Mouse (Mus musculus) cerebellum, postnatal 36 days (tissue): ENCODE measurements around the gene Sidt1.

Source experiments
- DNase-seq, 2 experiments: peaks; one replicate each; pipeline ENCODE4 v3.0.0; 2021 to 2022; ENCODE audit warnings: mixed read lengths in 2 of 2

Gene Sidt1

DNA sequence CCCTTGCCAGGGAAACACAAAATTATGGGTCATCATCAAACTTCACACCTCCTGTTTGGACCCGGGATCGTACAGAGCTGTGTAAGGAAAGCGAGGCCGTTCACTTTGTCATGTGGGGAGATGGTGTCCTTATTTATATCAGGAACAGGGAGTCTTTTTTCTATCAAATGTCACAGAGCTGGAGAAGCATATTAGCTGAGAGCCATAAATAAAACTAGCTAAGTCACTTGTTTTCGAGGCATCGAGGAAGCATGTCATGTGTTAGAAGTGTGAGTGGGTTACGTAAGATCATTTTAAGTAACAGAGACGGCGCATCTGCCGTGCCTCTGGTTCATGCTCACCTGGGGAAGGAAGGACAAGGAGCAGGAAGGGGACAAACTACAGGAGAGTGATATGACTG is 83.0 kb downstream of the Sidt1 start:
- no peak for DNase-seq

DNA sequence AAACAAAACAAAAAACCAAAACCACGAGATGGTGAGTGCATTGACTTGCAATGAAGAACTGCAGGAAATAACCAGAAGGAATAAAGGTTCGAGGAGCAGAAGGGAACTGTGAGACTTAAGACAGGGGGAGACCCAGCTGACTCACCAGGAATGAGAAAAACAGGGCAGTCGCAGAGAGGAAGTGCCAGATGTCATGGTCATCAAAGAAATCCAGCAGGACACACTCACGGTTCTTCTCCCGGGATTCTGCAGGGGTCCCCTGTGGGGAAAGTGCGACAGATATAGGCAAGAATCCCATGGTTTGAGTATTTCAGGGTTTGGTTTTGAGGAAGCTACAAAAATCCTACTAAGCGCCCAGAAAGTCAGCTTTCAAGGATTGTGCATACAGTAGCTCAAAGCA is 89.7 kb downstream of the Sidt1 start:
- no peak for DNase-seq

DNA sequence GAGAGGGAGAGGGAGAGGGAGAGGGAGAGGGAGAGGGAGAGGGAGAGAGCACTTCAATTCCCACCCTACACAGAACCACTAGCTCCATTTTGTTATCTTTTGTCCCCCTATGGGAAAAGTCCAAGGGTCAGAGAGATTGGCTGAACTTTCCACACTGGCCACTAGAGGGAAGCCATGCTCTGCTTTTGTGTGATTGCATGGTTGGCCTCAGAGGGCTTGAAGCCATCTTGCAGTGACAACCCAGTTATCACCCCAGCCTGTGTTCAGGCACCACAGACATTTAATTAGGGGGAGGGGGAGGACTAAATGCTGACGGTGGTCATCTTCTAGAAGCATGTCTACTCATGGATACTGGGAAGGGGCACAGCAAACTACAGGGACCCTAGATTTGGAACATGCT is 90.4 kb downstream of the Sidt1 start:
- DNase-seq, result peak; percentile 83 to 89

DNA sequence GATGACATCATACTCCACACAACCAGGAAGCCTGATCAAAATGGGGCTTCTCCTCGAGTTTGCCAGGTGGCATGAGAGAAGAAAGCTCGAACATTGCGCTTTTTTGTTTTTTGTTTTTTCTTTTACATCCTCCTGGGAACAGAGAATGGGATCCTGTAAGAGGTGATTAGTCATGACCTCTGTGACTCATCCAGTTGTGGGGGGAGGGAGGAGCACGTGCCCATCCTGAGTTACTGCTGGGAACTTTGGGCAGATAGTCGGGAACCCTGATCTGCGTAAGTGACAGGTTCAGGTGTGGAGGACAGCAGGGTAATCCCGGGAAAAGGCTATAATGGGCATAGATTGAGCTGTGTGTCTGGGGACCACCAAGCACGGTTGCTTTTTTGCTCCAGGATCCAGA is 92.6 kb downstream of the Sidt1 start:
- no peak for DNase-seq

DNA sequence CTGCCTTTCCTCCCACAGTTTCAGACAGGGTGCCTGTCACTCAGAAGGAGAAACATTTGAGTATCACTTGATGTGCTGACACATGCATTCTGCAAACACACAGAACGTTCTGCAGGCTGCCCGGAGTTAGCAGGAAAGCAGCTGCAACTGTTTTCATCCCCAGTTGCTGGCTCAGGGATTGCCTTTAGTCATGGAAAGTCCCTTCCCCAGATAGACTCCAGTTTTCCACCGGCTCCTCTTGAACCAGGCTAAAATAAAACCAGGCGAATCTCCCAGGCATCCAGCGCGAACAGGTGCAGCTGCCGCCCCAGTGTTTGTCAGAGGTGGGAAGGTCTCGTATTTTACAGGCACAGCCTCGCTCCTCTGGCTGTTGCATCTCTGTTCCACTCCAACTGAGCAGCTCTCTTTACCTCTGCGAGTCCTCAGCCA is 94.1 kb downstream of the Sidt1 start:
- DNase-seq, result no peak

DNA sequence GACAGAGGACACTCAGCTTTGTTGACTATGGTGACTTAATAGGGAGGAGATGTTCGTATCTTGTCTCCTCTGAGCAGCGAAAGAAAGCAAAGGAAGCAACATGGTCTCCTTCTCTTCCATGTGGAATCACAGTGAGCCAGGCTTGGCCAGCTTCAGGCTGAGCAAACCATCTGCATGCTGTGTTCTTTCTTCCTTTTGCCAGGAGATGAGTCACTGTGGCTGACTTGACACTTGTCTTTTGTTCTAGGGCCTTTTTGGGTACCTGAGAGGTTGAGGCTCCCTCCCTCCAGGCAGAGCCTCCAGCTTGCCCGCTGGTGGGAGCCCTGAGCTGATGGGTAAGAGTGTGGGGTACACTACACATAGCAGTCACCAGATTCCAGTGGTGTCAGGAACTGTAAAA is 95.2 kb downstream of the Sidt1 start:
- DNase-seq, result peak; percentile 55 to 66

DNA sequence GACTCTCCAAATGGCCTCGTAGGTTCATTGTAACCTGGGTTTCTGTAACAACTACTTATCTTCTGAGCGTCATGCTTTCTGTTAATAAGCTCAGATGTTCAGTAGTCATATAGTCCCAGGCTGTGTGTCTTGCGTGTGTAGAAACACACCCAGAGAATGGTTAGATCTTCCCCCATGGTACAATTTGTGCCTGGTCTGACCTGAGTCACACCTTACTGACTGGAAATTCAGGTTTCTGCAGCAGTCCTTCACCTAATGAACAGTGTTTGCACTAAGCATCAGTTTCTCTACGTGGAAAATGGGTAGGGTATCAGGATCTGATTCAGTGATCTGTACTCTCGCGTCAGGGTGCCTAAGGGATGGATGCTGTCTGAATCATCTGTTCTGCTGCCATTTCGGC is 100.0 kb downstream of the Sidt1 start:
- no peak for DNase-seq

DNA sequence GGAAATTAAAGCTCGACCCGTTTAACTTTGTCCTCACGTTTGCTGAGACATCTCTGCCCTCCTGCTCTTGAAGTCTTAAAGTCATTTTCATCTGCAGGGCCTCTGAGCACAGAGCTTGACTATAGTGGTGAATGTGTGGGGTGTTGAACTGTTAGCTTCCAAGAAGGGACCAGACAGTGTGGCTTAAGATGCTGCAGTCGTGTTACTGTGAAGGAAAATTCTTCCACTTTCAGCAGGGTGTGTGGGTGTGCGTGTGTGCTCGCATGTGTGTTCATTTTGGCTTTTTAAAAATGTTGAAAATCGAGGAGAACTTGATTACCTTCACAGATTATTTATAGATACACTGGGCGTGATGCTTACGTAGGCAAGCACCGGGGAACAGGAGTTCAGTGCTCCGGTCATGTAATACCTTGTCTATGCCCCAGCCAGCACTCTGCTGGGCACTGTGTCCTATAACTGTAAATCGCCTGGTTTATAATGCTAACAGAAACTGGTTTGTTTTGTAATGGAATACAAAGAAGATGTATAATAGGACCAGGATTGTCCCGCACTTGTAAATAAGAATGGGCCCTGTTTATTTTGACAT is 106.2 kb downstream of the Sidt1 start:
- DNase-seq, result no peak

DNA sequence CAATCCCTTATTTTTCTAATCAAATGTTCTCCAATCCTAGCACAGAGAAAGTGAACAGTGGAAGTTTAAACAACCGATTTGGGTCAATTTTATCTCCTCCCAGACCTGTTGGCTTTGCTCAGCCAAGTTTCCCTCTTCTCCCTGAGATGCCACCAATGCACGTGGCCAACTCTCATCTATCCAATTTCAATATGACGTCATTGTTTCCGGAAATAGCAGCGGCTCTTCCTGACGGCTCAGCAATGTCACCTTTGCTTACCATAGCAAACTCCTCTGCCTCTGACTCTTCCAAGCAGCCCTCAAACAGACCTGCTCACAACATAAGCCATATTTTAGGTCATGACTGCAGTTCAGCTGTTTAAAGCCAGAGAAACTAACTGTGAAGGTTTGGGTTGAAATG is 111.5 kb downstream of the Sidt1 start:
- DNase-seq, result no peak

DNA sequence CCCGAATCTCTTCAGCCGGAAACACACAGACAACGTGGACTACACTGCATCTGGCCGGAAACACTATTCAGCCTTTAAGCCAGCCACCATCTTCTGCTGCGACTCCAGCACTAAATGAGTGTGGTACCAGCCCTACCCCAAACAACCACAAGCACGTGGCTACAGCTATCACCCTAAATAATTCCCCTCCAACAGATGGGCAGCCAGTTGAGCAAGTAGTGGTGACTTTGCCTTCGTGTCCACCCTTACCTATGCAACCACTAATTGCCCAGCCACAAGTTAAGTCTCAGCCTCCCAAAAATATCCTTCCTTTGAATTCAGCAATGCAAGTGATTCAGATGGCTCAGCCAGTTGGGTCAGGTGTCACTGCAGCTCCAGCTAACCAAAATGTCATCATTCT is 116.6 kb downstream of the Sidt1 start:
- DNase-seq, result no peak

DNA sequence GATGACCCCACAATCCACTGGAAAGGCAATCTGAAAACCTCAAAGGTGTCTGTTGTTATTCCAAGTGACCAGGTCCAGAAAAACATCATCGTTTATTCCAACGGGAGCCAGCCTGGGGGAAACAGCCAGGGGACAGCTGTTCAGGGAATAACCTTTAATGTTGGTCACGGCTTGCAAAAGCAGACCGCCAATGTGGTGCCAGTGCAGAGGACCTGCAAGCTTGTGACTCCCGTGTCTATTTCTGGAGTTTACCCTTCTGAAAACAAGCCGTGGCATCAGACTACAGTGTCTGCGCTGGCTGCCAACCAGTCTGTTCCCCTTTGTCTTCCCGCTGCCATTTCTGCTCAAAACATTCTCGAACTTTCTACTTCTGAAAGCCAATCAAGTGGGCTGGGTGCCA is 117.5 kb downstream of the Sidt1 start:
- no peak for DNase-seq

DNA sequence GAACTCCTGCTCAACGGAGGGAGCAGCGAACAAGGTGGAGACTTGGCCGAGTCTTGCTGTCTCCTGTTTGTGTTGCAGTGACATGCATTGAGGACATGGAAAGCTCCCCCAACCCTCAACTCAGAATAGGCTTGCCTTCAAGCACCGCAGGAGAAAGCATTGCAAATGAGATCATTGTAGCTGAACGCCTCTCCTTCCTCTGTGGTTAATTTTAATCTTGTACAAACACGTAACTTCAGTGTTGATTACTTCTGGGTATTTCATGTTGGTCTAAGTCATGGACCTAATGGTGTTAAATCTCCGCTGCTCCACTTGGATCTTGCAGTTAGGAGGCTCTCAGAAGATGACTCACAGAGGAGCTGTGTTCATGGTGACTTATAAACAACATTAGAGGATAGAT is 120.3 kb downstream of the Sidt1 start:
- no peak for DNase-seq

DNA sequence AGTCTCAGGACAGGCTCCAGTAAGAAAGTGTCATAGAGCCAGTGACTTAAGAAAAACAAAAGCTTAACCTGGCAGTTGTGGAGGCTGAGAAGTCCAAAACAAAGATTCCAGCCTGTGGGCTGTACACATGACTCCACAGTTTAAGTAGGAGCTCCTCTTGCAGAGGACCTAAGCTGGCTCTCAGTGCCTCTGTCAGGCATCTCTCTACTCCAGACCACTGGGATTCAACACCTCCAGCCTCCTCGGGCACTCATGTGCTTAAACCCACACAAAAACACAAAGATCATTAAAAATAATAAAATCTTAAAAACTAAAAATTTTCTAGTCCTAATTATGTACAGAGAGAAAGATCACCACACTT is 122.0 kb downstream of the Sidt1 start:
- DNase-seq, result no peak

DNA sequence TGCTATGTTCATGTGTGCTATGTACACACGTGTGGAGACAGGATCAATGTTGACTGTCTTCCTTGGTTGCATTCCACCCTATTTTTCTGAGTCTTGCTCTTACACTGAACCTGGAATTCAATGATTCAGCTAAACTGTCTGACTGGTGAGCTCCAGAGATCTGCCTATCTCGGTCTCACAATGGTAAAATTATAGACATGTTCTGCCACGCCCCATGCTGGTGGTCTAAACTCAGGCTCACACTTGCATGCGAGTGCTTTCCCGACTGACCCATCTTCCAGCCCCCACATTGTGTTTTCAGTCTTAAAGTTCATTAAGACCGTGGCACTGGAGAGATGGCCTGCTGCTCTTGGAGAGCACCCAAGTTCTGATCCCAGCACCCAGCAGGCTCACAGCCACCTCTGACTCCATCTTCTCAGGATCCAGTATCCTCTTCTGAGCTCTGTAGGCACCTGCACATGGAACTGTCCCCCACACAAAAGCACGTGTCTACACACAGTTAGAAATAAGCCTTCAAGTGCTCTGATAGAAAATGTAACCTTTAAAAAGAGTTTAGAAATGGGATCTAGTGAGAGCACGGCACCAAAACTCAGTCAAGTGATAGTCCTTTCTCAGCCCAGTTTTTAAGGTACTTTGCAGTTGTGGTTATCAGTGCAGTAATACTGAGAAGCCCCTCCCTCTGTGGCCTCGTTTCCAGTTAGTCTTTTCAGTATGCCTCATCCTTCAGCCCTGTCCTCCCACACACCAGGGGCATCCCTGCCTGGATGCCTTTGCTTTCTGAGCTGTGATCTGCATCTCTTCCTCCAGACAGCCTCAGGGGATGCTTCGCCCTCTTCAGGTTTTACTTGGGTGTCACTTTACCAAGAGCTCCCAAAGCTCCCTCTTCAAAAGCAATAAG is 122.6 kb downstream of the Sidt1 start:
- DNase-seq, result peak; percentile 16 to 36

DNA sequence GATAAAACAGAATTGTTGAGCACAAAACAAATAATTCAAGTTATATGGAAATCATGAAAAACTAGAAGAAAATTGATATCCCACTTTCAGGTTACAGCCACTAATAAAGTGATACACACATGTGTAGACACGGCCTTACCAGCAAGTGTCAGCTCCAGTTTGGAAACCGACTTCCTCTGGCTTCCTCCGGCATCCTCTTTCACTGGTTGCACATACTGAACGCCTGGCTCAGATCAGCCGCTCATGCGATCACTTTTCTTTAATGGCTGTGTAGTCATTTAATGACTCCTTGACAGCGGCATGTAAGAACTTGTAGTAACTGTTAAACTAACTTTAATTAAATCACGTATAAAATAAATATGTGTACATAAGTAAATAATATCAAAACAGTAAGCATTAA is 127.0 kb downstream of the Sidt1 start:
- no peak for DNase-seq

DNA sequence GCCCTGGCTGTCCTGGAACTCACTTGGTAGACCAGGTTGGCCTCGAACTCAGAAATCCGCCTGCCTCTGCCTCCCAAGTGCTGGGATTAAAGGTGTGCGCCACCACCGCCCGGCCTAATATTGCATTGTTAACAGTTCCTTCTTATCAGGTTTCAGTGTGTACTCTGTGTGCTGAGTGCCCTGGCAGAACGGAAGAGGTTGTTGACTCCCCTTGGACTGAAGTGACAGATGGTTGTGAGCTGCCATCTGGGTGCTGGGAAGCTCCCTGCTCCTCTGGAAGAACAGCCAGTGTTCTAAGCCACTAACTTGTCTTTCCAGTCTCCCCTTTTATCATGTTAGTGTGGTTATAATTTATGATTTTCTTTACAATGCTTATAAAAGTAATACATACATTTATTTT is 128.7 kb downstream of the Sidt1 start:
- DNase-seq, result peak; percentile 70 to 75

DNA sequence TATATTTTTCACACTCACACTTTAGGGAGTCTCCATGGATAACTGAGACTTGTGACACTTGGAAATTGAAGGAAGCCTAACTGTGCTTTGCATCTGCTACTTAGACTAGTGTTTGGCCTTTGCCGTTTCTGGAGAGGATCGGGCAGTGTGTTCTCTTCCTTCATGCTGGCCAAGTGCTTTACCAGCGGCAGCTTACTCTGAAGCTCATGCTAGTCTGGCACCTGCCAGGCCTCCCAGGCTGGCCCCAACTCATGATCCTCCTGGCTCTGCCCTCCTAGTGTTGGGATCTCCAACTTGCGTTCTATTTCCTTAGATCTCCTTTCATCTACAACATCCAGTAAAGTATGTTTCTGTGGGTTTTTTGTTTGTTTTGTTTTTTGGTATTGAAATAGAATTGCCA is 132.8 kb downstream of the Sidt1 start:
- peak; percentile 27 to 28 for DNase-seq

DNA sequence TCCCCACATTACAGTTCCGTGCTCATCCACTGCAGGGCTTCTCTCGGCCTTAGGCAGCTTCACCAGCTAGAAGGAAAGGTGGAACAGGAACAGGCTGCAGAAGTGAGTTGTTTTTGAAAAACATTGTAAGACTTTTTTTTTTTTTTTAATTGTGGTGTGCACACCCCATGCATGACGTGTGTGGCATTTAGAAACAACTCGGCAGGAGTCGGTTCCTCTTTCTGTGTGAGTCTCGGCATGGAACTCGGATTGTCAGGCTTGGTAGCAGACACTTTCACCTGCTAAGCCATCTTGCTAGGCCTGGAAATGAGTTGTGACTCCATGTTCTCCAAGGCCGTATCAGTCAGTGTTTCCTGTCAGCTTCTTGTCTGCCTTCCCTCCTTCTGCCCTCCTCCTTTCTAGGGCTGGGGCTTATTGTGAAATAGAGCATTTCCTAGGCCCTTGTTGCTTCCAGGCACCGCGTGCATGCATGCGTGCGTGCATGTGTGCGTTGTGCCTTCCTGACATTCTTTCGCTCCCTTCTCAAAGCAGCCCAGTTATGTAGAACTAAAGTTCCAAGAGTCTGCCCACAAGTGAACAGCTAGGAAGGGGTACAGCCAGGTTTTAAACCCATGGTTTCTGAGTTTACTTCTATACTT is 133.8 kb downstream of the Sidt1 start:
- DNase-seq, result no peak

DNA sequence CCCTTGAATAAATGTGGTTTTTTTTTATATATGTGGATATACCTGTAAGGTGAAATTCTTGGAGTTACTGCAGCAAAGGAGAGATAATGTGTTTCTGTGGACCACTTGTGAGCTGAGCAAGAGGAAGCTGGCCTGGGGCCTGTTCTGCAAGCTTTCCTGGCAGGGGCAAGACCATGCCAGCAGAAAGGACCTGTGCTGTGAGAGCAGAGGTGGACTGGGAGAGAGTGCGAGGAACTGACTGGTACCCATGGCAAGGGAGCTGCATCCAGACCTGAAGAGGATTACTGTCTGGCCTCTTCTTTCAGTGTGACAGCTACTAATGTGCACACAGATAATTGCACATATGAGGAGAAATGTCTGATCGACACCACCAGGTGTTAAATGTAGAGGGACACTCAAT is 142.0 kb downstream of the Sidt1 start:
- peak; percentile 32 to 43 for DNase-seq
